Mouse (Mus musculus) B cell, adult 2 months (primary cell): ENCODE results near the gene Nav3.
A peak's percentile ranks its signal among the peaks of the same experiment; 100 is the strongest.
"Not testable (repeated sequence)": the region's sequence is repeated elsewhere in the genome, so short reads cannot be mapped to it uniquely, and the experiment has no call there.

Source experiments
- DNase-seq, 2 experiments: peaks; one replicate each; pipeline ENCODE4 v3.0.0; 2022

Gene Nav3

GRCm38 (mm10) chr10:110455838-110456493 lies at the start of gene Nav3:
Gene Nav3 (minus strand): TSS chr10:110456204.
- DNase-seq = peak; percentile 23 to 27

- no peak for DNase-seq
These were observed 29.3 kb upstream of the Nav3 start for GRCm38 (mm10) chr10:110485306-110485705.

- DNase-seq = no peak
These were observed 28.8 kb upstream of the Nav3 start for GRCm38 (mm10) chr10:110484822-110485221.

DNA sequence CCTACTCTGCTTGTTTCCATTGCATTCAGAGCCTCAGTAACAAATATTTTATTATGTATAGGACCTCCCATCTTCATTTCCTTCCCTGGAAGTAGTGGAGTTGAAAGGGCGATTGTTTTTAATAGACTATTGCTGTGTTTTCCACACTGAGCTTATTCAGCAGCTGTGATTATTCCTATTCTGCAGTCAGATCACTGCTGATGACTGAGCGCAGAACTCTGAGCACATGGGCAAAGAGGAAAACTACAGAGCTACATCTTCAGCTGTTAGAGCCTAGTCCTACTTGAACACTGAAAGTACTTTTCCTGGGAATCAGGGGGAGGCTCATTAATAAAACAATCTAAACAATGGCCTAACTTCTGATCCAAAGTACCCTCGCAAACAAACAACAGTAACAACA lies 23.2 kb upstream of the Nav3 start:
- DNase-seq = no peak

DNA sequence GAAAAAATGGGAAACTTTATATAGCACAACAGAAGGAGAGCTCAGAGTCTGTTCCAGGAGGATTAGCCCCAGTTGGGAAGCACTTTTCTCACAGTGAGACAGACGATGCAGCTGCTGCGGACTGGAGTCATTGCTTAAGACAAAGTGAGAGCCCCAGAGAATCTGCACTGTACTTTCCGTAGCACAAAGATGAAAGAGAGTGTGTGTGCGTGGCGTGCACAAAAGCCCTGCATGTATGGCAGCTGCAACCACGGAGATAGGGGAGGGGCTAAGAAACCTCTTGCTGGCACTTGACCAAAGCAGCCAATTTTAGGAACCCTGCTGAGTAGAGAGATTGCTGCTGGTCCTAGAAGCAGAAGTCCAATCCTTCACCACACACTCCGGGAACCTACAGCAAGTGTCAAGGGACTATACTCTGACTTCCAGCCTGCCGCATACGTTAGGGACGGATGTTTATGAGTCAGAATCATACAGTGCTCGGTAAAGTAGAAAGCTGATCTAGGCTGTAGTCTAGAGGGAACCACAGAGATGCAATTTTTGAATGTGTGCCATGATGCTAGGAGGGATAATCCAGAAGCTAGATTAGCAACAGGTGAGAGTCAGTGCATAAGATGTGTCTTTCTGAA lies 21.8 kb upstream of the Nav3 start:
- no peak for DNase-seq

DNA sequence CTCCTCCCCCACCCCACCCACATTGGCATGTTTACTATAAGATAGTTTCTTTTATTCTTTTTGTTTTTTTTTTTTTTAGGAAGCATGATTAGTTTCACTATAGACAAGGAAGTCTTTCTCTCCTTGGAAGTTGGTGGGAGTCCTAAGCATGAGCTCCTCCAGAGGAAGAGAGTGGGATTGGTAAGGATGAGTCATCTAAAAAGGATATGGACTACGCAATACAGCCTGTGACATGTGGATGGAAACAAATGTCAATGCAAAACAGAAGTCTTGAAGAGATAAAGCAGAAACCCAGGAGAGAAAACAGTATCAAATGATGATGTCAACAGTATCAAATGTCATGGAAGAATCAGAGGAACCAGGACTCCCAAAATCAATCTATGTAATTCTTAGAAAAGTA lies 18.1 kb upstream of the Nav3 start:
- DNase-seq = no peak

DNA sequence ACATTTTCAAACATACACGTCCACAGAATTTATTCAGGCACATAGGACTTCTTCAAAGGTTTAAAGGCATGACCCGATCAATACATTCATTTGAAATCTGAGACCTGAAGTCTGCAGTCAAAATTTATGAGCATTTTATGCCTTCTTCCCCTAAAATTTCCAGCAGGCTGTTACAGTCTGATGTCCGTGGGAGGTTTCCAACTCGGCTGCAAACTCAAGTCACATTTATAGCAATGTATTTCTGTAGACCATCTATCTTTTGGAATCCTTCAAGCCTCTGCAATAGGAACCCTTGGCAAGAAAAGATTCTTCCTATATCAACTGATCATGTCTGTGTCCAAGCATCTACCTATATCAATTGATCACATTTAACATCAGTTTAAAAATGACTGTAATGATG lies 13.4 kb upstream of the Nav3 start:
- DNase-seq = no peak

DNA sequence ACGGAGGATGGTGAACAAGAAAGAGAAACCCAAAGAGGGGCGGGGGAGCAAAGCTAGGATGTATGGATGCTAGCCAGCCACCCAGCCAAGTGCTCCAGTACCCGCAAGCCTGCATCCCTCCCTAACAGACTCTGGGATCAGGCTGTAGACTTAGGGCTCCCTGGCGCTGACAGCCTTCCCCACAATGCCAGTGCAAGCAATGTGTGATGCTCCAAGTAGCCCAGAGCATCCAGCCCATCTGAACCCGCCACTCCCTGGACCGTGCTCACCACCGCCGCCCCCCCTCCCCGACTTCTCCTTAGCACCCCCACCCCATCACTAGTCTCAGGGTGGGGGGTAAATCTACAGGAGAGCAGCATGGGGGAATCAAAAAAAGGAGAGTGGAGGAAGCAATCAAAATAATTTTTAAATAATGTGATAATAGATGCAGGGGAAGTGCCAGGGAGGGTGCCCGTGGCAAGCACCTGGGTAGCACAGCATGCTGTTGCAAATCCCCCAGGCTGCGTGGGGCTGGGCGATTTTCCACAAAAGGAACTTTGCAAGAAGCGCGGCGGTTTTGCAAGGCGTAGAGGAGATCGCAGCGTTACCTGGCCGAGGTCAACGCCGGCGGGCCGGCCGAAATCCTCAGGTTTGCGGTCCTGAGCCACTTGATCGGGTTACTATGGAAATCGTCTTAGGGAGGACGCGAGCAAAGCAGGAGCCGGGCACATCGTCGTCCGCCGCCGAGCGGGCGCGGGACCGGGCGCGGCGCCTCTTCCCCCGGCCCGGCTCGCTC lies 754 bp downstream of the Nav3 start:
- peak; percentile 3 to 6 for DNase-seq

DNA sequence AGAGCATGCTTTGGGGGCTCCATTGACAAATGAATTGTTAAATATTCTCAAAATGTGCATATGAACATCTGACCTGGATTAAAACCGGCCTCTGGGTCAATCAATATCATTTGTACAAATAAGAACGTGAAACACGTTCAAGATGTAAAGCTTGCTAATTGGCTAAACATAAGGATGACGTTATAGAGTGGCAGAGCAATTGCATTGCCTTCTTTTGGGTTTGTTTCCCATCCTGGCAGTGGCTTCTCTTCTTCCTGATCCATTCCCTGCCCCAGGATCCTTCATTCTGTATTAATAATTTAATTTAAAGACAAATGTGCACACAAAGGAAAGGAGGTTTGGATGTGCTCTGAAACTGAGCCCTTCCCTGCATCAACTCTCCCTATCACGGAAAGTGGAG lies 2.4 kb downstream of the Nav3 start:
- DNase-seq = no peak

- no peak for DNase-seq
These were observed 15.6 kb downstream of the Nav3 start for GRCm38 (mm10) chr10:110440396-110440795.

DNA sequence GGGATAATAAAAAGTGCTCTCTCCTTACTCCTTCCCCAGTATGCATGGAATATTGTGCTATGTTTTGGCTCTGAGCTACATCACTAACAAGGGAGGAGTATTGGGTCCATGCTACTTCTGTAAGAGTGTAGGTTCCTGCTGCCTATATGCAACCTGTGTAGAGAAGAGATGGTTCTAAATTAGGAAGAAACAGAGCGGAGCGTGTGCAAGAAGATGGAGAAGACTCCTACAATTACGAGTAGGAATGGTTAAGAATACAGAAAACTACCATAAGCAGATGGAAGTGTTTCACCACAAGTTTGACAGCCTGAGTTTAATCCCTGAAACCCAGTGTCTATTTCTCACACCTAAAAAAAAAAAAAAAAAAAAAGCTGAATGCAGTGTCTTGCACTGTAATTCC lies 24.9 kb downstream of the Nav3 start:
- no peak for DNase-seq

- DNase-seq = no peak
These were observed 26.4 kb downstream of the Nav3 start for GRCm38 (mm10) chr10:110429578-110429977.

DNA sequence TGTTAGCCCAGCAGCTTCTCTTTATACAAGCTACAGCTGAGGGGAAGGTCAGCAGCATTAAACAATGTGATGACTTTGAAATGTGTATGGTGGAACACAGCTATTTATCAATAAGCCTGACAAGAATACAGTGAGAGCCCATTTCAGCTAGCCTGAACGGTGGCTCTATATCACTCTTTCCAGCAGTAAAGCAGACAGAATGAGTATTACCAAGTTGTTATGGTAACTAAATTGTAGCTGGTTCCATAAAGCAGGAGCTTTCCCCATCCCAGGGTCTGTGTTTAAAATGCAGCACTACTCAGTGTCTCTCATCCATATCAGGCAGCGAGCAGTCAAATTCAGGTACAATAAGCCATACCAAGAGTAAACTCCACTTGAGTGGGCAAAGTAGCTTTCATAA lies 27.0 kb downstream of the Nav3 start:
- DNase-seq = no peak

GRCm38 (mm10) chr10:110421533-110421932 lies 34.5 kb downstream of the Nav3 start:
- DNase-seq = no peak

DNA sequence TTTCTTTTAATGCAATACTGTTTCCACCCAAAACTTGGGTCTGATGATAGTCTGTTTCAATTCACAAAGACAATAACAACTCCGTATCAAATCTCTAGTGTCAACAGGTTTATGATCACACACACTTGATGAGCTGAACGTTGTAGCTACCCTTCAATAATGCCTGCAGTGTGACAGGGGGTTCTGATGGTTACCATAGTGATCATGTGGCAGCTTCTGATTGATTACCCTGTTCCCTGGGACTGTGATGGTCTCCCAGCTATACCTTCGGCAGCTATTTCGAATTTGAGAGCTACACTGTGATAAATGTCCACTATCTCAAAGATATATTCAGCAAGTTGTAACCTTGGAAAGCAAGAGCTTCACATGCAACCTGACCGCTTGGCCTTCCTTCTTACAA lies 39.0 kb downstream of the Nav3 start:
- no peak for DNase-seq

DNA sequence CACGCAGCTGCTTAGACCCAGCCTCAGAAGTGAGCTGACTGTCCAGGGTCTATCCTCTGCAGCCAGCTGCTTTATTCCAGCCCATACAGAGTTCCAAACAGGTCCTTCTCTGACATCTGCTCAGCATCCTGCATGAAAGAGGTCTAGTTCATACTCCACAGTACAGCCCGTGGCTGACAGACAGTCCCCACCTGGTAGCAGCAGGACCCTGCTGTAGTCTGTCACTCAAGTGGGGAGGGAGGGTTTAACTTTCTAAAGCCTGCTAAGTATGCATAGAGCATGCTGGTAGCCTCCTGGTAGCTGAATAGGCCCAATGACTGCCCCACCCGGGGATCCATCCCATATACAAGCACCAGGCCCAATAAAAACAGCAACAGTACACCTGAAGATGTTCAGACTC lies 40.4 kb downstream of the Nav3 start:
- no peak for DNase-seq

GRCm38 (mm10) chr10:110413281-110413897 lies 42.6 kb downstream of the Nav3 start:
- no peak for DNase-seq

DNA sequence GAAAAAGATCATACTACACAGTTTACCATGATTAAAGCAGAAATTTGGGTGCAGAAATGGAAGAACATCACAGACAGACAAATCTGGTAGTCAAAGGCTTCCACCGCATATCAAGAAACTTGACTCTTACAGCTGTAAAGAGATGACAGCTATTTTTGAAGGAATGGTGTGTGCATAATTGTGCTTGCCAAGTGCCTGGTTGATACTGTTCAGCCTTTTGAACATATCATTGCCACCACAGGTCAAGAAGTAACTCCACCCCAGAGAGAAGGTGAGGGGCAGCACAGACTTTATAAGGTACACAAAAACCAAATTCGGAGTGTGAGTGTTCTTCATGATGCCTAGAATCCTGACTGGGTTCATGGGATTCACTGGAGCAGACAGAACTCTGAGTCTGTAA lies 53.1 kb downstream of the Nav3 start:
- no peak for DNase-seq

GRCm38 (mm10) chr10:110400642-110401041 lies 55.4 kb downstream of the Nav3 start:
- no peak for DNase-seq

DNA sequence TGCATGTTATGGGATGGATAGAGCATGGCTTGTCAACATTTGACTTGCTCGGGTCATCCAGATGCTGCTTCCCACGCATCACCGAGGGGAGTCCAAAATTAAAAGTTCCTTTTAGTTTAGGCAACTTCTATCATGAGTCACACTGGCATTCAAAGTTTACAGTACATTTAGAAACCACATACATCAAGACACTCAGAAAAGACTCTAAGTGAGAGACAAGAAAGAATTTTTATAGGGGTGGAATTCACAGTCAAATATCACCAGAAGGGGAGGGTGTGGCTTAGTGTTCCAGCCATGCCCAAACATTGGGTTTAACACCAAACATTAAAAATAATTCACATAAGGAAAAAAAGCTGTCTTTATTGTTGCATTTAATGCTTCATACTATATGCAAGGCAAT lies 57.4 kb downstream of the Nav3 start:
- no peak for DNase-seq

GRCm38 (mm10) chr10:110386476-110387197 lies 69.4 kb downstream of the Nav3 start:
- DNase-seq = no peak

- DNase-seq = not testable (repeated sequence)
These were observed 72.3 kb downstream of the Nav3 start for GRCm38 (mm10) chr10:110383506-110384229.
